Mouse (Mus musculus): ENCODE results near the gene Hoxa2. TPM values are rescaled to one million over a fixed set of nuclear protein-coding genes. Genes with fewer than 3 reads are reported as not detected.

The Hoxa2 gene
- polyA plus RNA-seq, 1 experiment from 2014 or later: 0.29 TPM

DNA sequence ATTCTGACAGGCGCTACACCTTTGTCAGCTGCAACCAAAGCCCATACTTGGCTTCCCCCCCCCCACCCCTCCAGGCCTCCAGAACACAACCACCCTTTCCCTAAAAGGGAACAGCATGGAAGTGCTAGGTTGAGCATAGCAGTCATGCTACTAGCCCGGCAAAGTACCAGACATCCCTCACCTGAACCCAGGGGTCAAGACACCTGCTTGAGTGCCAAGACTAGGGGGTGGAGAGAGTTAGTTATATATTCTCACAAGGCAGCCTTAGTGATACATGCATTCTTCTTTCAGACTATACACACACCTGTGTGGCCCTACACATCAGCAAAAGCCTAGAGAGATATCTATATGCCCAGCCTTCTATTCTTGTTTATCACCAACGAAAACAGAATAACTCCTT is 21.2 kb upstream of the Hoxa2 start:
- Histone ChIP-seq H3K9me3 (replicated peaks) (no peaks in the 10 kb centered on the region), H3K4me1 (replicated peaks) (peaks cover 9% of the 10 kb centered on the region; the same call in 1 of the 2 replicates), H3K4me3 (replicated peaks) (no peak overlapping the region), H3K9ac (no peak overlapping the region), H3K36me3 (replicated peaks) (no peaks in the 10 kb centered on the region), H3K27ac (replicated peaks) (no peak overlapping the region), H3K27me3 (peaks cover 93% of the 10 kb centered on the region), H3K4me2 (no peak overlapping the region)
- no peak for ATAC-seq (ENCODE audit: insufficient read depth)
- 41% methylated on average over 3 of the region's 3 CpGs for WGBS (ENCODE audit: insufficient replicate concordance)

DNA sequence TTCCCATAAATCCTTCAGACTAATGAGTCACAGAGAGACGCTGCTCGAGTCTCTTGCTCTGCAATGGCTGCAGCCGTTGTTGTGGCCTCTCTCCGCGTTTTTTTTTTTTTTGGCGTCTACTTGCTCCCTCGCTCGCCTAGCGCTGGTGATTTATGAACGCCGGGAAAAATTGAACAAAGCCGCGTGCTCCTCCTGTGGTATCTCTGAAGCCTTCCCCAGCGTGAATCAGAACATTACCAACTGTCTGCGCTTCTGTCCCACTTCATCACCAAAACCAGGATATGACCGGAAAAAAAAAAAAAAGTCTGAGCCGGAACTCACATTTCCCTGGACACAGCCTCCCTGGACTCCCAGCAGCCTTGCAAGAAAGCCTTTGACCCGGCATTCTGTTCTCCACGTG is 20.6 kb upstream of the Hoxa2 start:
- no peak overlapping the region for H3K27ac ChIP-seq (replicated peaks)
- WGBS (ENCODE audit: insufficient replicate concordance): 8% methylated on average over 19 of the region's 19 CpGs
- no peak for ATAC-seq (ENCODE audit: insufficient read depth)
- no peak overlapping the region for H3K9ac ChIP-seq
- no peaks in the 10 kb centered on the region for H3K36me3 ChIP-seq (replicated peaks)
- H3K4me2 ChIP-seq: no peak overlapping the region
- H3K9me3 ChIP-seq (replicated peaks): no peaks in the 10 kb centered on the region
- H3K27me3 ChIP-seq: peaks cover 93% of the 10 kb centered on the region
- H3K4me3 ChIP-seq (replicated peaks): no peak overlapping the region
- H3K4me1 ChIP-seq (replicated peaks): peaks cover 9% of the 10 kb centered on the region; the same call in 1 of the 2 replicates

DNA sequence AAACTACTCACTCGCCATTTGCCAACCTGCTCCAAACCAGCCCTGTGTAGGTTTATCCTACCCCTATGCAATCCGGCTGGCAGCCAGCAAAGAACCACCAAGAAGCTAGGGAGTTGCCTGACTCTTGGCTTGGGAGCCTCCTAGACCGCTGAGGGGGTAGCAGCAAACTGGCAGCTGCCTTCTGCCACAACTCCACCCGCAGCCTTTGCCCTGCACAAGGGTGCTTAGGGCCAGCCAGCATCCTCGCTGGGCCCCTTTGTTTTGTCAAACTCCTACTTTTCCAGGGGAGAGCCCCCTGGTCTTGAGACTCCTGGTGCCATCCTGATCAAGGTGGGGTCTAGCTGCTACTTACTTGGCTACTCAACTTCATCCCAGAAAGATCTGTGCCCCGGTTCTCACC is 20.0 kb upstream of the Hoxa2 start:
- H3K27me3 ChIP-seq: peaks cover 93% of the 10 kb centered on the region
- peaks cover 9% of the 10 kb centered on the region; the same call in 1 of the 2 replicates for H3K4me1 ChIP-seq (replicated peaks)
- H3K4me3 ChIP-seq (replicated peaks): no peak overlapping the region
- WGBS (ENCODE audit: insufficient replicate concordance): 27% methylated on average over 6 of the region's 6 CpGs
- no peaks in the 10 kb centered on the region for H3K36me3 ChIP-seq (replicated peaks)
- H3K9me3 ChIP-seq (replicated peaks): no peaks in the 10 kb centered on the region
- no peak overlapping the region for H3K4me2 ChIP-seq
- ATAC-seq (ENCODE audit: insufficient read depth): no peak
- no peak overlapping the region for H3K27ac ChIP-seq (replicated peaks)
- H3K9ac ChIP-seq: no peak overlapping the region

DNA sequence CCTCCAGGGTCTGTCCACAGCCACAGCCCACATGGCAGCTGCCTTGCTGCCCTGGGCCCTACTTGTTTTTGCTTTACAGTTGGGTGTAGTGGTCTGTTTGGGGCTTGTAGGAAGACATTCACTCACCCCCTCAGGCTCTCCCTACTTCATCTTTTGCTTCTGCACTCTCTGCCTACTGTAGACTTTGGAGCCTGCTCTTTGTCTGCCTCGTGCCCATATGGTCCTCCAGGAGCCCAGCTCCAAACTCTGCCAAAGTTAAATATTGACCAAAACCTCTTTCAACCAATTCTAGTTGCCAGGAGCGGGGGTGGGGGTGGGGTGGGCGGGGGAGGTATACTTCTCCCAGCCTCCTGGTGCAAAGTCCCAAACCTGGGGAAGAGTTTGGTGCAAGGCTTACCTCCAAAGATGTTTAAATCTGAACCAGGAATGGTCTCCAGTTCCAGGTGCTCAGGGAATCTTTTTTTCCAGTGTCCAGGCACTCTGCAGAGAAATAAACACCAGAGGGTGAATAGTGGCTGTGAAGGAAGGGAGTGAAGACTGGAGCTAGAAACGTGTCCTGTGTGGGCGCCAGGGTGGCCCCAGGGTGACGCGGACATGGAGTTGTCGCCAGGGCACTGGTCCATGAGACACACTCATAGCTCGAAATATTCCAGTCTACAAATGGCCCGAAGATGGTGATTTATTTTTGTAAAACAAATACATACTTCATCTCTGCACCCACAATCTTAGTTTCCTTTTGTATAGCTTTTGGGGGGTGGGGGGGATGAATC is 18.9 kb upstream of the Hoxa2 start:
- Histone ChIP-seq H3K4me1 (replicated peaks) (peaks cover 9% of the 10 kb centered on the region; the same call in 1 of the 2 replicates), H3K27me3 (peaks cover 93% of the 10 kb centered on the region), H3K36me3 (replicated peaks) (no peaks in the 10 kb centered on the region), H3K27ac (replicated peaks) (no peak overlapping the region), H3K4me2 (no peak overlapping the region), H3K9ac (no peak overlapping the region), H3K4me3 (replicated peaks) (no peak overlapping the region), H3K9me3 (replicated peaks) (no peaks in the 10 kb centered on the region)
- WGBS (ENCODE audit: insufficient replicate concordance): 41% methylated on average over 10 of the region's 10 CpGs
- peak; percentile 37; the same call in 1 of the 2 replicates for ATAC-seq (ENCODE audit: insufficient read depth)

DNA sequence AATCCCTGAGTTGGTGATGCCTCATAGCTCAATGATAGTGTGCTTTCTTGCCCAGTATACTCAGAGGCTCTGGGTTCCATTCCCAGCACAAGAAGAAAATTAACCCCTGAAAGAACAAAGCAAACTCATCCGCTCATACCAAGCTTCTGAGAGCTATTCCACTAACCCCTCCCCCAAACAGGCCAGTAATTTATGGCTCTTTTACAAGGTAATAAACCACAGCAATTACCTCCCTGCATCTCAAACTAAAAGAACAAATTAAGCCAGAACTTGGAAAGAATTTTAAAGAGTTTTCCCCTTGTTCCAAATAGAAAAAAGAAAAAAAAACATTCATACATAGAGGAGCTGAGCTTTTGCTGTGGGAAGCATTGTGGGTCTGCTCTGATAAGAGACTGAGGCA is 18.2 kb upstream of the Hoxa2 start:
- Histone ChIP-seq H3K27ac (replicated peaks) (no peak overlapping the region), H3K9ac (no peak overlapping the region), H3K4me3 (replicated peaks) (no peak overlapping the region), H3K36me3 (replicated peaks) (no peaks in the 10 kb centered on the region), H3K4me2 (no peak overlapping the region), H3K27me3 (peaks cover 93% of the 10 kb centered on the region), H3K9me3 (replicated peaks) (no peaks in the 10 kb centered on the region), H3K4me1 (replicated peaks) (peaks cover 9% of the 10 kb centered on the region; the same call in 1 of the 2 replicates)
- no peak for ATAC-seq (ENCODE audit: insufficient read depth)
- WGBS (ENCODE audit: insufficient replicate concordance): 53% methylated on average over 1 of the region's 1 CpGs

DNA sequence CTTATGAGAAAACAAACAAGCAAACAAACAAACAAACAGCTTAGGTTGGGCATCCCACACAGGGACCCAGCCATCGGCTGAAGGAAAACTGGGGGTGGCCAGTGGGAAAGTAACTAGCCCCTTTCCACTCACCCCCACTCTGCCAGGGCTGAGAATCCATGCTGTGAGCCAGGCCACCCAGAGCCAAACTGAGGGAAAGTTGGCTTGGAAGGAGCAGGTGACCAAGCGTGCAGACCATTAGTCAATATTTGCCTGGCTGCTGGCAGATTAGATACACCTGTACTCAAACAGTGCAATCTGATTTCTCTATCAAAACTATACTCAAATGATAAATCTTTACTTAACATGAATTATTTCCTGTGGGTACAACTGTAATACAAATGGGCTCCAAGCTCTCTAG is 17.4 kb upstream of the Hoxa2 start:
- H3K27me3 ChIP-seq: peaks cover 93% of the 10 kb centered on the region
- H3K4me1 ChIP-seq (replicated peaks): peaks cover 9% of the 10 kb centered on the region; the same call in 1 of the 2 replicates
- no peak overlapping the region for H3K4me2 ChIP-seq
- H3K27ac ChIP-seq (replicated peaks): no peak overlapping the region
- H3K36me3 ChIP-seq (replicated peaks): no peaks in the 10 kb centered on the region
- H3K4me3 ChIP-seq (replicated peaks): no peak overlapping the region
- ATAC-seq (ENCODE audit: insufficient read depth): no peak
- WGBS (ENCODE audit: insufficient replicate concordance): 52% methylated on average over 2 of the region's 2 CpGs
- H3K9ac ChIP-seq: no peak overlapping the region
- no peaks in the 10 kb centered on the region for H3K9me3 ChIP-seq (replicated peaks)

DNA sequence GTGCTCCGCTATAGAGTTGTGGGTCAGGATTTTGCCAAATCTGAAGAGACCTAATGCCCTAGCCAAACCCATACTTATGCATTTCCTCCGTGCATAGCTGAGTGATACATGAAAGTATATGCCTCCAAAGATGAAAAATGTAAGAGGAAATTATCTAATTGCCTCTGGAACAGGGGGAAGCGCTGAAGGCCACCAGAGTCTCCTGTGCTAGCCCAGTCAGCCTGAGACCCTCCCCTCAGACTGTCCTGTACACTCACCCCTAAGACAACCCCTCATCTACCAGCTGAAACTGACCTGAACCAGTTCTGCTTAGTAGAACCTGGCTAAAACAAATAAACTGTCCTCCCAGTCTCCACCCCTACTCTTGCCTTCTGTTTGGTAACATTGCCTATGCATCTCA is 16.1 kb upstream of the Hoxa2 start:
- no peaks in the 10 kb centered on the region for H3K9me3 ChIP-seq (replicated peaks)
- no peak for ATAC-seq (ENCODE audit: insufficient read depth)
- H3K4me1 ChIP-seq (replicated peaks): peaks cover 9% of the 10 kb centered on the region; the same call in 1 of the 2 replicates
- no peak overlapping the region for H3K4me2 ChIP-seq
- H3K4me3 ChIP-seq (replicated peaks): no peak overlapping the region
- no peaks in the 10 kb centered on the region for H3K36me3 ChIP-seq (replicated peaks)
- peaks cover 93% of the 10 kb centered on the region for H3K27me3 ChIP-seq
- H3K9ac ChIP-seq: no peak overlapping the region
- WGBS (ENCODE audit: insufficient replicate concordance): 51% methylated on average over 3 of the region's 3 CpGs
- H3K27ac ChIP-seq (replicated peaks): no peak overlapping the region

DNA sequence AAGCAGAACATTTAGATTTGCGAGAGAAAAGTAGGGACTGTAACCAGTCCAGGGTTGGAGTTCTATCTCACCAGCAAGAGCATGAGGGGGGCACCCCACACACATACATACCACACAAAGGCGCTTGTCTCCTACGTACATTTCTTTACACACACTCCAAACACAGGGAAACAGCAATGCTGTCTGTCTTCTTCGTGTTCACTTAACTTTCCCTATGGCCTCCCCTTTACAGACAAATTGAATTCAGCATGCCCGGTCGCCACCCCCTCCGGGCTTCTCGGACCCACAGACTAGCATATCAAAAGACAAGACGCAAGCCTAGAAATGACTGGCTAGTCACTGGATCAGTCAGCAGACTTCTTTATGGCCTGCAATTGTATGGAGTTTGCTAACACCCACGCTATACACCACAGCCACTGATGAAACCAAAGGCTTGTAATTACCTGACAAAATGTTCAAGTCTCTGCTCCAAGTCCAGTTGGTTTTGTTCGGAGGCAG is 15.6 kb upstream of the Hoxa2 start:
- Histone ChIP-seq H3K9ac (no peak overlapping the region), H3K4me1 (replicated peaks) (peaks cover 9% of the 10 kb centered on the region; the same call in 1 of the 2 replicates), H3K4me3 (replicated peaks) (no peak overlapping the region), H3K4me2 (no peak overlapping the region), H3K27ac (replicated peaks) (no peak overlapping the region), H3K36me3 (replicated peaks) (no peaks in the 10 kb centered on the region), H3K27me3 (peaks cover 93% of the 10 kb centered on the region), H3K9me3 (replicated peaks) (no peaks in the 10 kb centered on the region)
- no peak for ATAC-seq (ENCODE audit: insufficient read depth)
- 41% methylated on average over 11 of the region's 11 CpGs for WGBS (ENCODE audit: insufficient replicate concordance)

DNA sequence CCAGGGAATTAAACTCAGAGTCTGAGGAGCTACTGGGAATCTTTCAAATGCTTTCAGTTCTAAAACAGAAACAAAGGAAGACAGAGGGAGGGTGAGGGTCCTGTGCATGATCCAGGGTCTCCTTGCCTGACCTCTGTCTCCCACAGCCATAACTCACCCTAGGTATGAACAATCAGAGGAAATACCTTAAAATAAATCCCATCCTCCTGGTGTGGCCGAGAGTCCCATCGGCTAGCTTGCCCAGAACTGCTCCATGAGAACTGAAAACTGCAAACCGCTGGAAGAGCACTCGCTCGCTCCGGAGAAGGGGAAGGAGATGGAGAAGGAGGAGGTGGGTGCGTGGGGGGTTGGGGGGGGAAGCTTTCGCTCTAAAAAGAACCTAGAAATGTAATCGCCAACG is 15.1 kb upstream of the Hoxa2 start:
- Histone ChIP-seq H3K4me1 (replicated peaks) (peaks cover 9% of the 10 kb centered on the region; the same call in 1 of the 2 replicates), H3K9ac (no peak overlapping the region), H3K36me3 (replicated peaks) (no peaks in the 10 kb centered on the region), H3K9me3 (replicated peaks) (no peaks in the 10 kb centered on the region), H3K4me2 (peak overlapping the region; percentile 4), H3K4me3 (replicated peaks) (0 out of 2 replicates have a peak overlapping the region, but pooled peaks have one; percentile 4), H3K27me3 (peaks cover 93% of the 10 kb centered on the region), H3K27ac (replicated peaks) (no peak overlapping the region)
- WGBS (ENCODE audit: insufficient replicate concordance): 25% methylated on average over 10 of the region's 10 CpGs
- no peak for ATAC-seq (ENCODE audit: insufficient read depth)

DNA sequence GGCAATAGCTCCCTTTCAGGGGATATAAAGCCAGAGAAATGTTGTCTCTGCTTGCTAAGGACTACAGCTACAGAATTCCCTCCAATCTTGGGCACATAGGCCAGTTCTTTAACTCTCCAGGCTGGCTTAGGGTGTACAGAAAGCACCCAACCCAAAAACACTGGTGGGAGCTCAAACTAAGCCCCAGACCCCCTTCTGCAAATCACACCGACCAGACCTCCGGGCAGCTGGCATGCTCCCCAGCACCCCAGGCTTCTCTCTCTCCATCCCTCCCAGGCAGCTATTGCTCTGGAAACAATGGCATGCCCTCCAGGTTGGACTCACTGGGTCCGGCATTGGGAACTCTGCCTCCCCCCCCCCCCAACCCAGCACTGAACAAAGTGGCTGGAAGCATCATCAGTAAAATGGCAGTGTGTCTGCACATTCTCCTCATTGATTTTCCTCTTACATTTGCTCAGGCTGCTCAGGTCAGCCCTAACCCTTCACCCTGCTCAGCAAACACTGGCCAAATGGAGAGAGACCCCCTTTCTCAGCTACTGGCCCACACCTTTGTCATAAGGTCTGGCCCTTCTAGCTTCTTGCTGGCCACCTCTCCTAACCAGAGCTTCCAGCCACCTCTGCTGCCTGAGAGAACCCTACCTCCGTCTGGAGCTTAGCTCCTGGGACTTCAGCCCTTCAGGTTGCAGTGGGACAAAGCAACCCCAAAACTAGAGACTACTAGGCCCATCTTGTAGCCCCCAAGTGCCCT is 14.5 kb upstream of the Hoxa2 start:
- no peak overlapping the region for H3K9ac ChIP-seq
- WGBS (ENCODE audit: insufficient replicate concordance): 26% methylated on average over 4 of the region's 4 CpGs
- ATAC-seq (ENCODE audit: insufficient read depth): no peak
- no peak overlapping the region for H3K27ac ChIP-seq (replicated peaks)
- H3K27me3 ChIP-seq: peaks cover 92% of the 10 kb centered on the region
- no peak overlapping the region for H3K4me3 ChIP-seq (replicated peaks)
- no peaks in the 10 kb centered on the region for H3K36me3 ChIP-seq (replicated peaks)
- no peaks in the 10 kb centered on the region for H3K9me3 ChIP-seq (replicated peaks)
- H3K4me1 ChIP-seq (replicated peaks): peaks cover 7% of the 10 kb centered on the region; the same call in 1 of the 2 replicates
- peak overlapping the region; percentile 4; the same call in 1 of the 2 replicates for H3K4me2 ChIP-seq

DNA sequence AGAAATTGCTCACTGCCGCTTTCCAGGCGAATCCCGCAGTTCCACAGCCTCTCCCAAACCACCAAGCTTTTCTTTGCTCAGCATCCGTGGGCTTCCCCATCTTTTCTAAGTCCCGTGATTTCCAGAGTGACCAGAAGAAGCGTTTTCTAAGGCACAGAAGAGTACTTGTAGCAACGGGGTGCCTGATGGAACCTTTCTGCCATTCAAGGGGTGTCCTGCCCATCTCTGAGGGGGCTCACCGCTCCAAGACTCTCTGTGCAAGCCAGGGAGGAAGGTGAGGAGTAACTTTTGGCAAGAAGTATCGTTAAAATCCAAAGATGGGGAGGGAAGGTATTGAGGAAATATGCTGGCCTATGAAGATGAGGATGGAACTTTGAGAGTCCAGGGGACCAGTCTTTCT is 13.2 kb upstream of the Hoxa2 start:
- Histone ChIP-seq H3K27ac (replicated peaks) (no peak overlapping the region), H3K9ac (no peak overlapping the region), H3K27me3 (peaks cover 94% of the 10 kb centered on the region), H3K36me3 (replicated peaks) (no peaks in the 10 kb centered on the region), H3K4me3 (replicated peaks) (no peak overlapping the region), H3K4me2 (0 out of 2 replicates have a peak overlapping the region, but pooled peaks have one; percentile 25), H3K9me3 (replicated peaks) (no peaks in the 10 kb centered on the region), H3K4me1 (replicated peaks) (0 out of 2 replicates have a peak, but pooled peaks cover 3% of the 10 kb centered on the region)
- ATAC-seq (ENCODE audit: insufficient read depth): no peak
- 12% methylated on average over 9 of the region's 9 CpGs for WGBS (ENCODE audit: insufficient replicate concordance)
